Mouse (Mus musculus) kidney, adult 2 months (tissue): ENCODE measurements around the gene Hebp1.

Experiments used
- CTCF ChIP-seq: fragments of 200-500 bp; conservative IDR thresholded peaks from 2 replicates; pipeline ENCODE4 v1.5.1; 2011; ENCODE audit warnings: low read depth, mild to moderate bottlenecking, control low read depth, low read length, moderate library complexity, mixed read lengths; ENCODE audit not compliant: insufficient read depth, insufficient read length
- POLR2A ChIP-seq: fragments of 200-500 bp; IDR thresholded peaks from one replicate; pipeline ENCODE4 v1.6.1; 2011; ENCODE audit warnings: low read depth, low read length, control low read depth

DNA sequence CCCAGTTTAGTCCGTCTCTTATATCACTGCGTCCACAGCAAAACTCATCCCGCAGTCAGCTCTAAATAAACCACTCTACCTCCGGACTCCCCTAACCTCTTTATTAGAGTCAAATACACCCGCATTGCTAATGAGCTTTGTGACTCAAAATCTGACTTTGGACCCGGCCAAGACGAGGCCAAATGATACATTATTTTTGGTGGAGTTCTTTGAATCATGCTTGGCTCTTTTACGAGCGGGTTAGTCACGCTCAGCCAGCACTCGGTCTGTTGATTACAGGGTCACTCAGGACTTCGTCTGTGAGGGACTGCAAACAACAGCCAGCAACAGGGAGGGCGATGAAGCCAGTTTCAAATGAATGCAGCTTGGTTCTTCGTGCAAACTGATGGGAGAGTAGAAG is 59.1 kb downstream of the Hebp1 start:
- TF ChIP-seq POLR2A (no peak), CTCF (no peak)
